Mouse (Mus musculus) natural killer cell, adult 2 months (primary cell): ENCODE results near the gene Proser3.
"Not testable (repeated sequence)": the region's sequence is repeated elsewhere in the genome, so short reads cannot be mapped to it uniquely, and the experiment has no call there.

Source experiments
- DNase-seq, 2 experiments: peaks; one replicate each; pipeline ENCODE4 v3.0.0; 2022; ENCODE audit warnings: low spot score in 2 of 2

Proser3 gene

DNA sequence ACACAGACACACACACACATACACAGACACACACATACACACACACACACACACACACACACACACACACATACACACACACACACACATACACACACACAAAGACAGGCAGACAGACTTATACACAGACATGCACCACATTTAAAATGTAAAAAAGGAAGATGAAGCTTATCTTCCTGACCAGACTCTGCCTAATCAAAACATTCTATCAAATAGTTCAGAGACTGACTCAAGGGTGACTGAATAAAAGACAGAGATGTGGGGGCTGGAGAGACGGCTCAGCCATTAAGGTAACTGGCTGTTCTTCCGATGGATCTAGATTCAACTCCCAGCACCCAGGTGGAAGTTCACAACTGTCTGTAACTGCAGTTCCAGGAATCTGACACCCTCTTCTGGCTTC lies 7.8 kb downstream of the Proser3 start:
- no peak for DNase-seq

DNA sequence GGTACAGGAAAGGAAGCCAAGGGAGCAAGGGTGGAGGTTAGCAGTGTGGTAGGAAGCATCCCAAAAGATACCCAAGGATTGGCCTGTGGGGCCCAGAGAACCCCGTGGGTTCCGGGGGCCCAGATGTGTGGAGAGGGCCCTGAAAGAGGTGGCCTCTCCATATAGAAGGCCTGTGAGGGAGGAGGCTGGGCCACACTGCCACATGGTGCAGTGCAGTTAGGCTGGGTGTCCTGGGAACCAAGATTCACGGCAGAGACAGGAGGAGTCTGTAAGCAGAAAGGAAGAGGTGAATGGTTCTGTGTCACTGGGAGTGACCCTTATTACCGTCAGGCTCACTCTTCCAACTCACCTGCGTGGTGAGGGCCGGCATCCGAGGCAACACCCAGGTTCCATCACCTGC lies 11.5 kb downstream of the Proser3 start:
- no peak for DNase-seq

DNA sequence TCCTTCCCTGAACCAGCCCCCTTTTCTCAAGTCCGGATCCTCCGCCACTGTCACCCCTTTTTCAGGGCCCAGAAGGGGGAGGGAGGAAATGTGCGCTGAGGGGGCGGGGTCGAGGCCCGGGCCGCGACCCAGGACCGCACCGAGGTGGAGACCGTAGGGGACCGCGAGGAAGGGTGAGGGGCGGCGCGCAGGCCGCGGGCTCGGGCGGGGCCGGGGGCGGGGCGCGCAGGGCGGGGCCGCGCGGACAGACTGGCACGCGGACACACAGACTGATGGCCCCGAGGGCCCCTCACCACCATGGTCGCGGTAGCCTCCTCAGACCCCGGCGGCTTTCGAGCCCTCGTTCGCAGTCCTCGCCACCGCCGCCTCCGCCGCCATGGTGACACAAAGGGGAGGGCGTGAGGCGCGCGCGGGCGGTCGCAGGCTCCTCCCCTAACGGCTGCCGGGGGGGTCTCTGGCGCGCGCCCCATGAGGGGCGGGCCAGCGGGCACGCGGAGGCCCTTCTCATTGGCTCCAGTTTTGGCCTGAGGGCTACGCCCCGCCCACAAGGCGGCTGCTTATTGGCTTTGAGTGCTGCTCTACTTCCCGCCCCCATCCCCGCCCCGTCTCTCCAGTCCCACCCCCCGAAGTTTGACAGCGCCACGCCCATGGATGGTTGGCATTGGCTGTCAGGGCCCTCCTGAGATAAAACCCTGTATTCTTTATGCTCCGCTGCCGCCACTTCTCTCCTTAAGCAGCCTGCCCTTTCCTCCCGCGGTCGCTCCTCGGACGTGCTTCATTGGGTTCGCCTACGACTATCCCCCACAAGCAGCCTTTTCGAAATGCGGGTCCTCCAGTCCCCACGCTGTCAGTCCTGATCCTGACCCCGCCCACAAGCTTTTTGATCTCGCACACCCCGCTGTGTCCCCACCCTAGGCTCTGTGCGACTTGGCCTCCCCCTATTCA lies 17.2 kb downstream of the Proser3 start, which contains the start of gene Arhgap33:
Gene Arhgap33 (minus strand): TSS at position 428 of the 945 bp plus-strand sequence.
- DNase-seq, result peak; percentile 92 to 95

DNA sequence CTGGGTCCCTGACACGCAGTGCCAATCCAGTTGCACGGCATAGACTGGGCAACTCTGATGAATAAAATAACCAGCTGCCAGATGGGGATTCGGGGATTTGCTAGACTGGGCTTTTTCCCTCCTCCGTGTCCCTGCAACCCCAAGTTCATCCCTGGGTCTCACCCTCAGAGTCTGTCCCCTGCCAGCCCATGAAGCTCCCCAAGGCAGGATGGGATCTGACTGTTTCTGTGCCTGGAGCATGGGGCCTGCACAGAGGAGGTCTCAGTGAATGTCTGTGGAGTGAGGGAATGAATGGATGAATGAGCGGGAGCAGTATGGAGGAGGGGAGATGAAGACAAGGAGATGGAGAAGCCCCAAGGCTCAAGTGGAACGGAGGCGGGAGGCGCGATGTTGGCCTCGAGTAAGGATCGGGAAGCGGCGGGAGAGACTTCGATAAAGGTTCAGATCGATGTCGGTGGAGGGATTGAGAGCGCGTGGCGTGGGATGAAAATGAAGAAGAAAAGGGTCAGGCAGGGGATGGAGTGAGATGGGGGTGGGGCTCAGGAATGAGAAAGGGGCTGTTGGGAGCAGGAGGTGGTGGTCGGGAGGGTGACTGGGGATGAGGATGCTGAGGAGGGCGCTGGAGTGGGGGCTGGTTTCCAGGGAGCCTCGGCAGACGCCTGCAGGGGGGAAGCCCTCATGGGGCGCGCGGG lies 18.0 kb downstream of the Proser3 start:
- DNase-seq, result no peak

DNA sequence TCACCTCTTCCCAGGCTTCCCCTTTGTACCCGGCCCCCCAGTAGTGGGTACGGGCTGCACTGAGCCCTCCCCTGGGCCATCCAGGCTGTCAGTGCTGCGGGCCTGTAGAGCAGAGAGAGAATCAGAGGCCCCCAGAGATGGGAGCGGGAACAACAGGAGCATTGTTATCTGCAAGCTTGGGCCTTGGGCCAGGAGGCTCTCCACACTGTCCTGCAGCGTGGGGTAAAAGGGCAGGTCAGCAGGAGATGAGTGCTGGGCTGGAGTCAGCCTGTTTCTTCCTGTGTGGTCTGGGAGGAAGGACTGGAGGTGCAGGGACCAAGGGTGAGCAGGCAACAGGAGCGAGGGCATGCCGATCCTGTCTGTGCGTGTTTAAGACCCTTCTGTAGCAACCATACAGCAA lies 19.2 kb downstream of the Proser3 start:
- no peak for DNase-seq

DNA sequence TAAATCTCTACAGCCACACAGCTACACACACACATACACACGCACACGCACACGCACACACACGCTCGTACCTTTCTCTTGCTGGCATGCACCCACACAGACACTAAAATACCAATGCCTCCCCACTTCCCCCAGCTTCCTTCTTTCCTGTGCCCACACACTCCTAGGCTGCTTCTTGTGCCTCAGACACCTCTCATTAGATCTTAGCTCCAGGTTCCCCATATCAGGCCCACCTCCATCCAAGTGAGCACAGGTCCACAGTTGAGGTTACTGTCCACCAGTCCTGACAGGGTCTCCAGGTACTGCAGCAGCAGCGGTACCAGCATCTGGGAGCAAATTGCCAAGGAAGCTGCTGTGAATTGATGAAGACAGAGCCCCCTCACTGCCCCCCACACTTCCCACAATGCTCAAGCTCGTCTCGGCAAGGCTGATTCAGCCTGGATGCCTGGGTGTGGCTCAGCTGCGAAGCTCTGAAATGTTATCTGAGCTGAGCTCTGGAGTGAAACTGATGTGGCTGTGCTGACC lies 20.7 kb downstream of the Proser3 start:
- DNase-seq, result no peak

DNA sequence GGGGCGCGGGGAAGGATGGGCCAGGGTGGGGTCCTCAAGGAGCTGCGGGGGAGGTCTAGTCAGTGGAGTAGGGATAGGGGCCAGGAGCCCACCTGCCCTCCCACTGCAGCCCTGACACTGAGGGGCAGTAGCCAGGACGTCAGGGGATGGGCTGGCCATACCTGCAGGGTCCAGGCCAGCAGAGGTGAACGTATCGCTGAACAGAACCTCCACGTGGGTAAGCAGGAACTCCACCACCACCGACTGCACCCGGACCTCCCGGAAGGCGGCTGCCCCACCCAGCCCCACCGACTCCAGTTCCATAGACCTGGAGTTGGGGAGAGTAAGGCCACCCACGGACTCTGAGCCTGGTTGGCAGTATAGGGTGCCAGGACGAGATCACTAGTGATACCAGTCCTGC lies 25.1 kb downstream of the Proser3 start:
- no peak for DNase-seq

DNA sequence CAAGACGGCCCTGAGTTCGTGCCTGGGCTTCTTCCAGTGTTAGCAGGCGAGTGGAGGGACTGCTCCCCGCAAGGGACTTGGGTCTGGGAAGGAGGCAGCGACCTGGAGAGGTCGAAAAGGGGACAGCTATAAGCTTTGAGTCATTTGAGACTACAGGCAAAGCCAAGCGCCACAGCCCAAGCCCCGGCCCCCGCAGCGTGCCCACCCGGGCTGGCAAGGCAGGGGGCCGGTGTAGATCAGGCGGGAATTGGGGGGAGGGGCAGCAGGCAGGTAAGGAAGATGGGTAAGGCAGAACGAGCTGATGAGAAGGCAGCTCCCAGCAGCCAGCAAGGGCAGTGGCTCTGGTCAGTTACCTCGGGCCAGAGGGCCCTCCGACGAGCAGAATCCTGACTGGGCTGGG lies 25.7 kb downstream of the Proser3 start:
- no peak for DNase-seq

DNA sequence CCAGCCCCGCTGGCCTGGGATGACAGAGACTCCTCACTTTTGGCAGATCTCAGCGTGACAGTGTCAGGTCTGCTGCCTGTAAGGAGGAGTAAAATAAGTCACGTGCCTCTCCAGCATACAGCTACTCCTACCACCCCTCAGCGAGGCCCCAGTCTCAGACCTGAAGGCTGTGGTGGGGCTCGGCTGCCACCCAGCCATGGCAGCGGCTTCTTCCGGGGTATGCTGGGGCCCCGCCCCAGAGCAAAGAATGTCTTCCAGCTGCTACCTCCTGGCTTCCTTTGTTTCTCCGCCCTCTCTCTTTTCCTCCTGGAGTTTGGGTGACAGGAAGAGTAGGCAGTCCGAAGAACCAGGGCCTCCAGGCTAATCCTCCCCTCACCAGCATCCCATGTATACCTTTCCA lies 26.1 kb downstream of the Proser3 start:
- DNase-seq, result no peak

DNA sequence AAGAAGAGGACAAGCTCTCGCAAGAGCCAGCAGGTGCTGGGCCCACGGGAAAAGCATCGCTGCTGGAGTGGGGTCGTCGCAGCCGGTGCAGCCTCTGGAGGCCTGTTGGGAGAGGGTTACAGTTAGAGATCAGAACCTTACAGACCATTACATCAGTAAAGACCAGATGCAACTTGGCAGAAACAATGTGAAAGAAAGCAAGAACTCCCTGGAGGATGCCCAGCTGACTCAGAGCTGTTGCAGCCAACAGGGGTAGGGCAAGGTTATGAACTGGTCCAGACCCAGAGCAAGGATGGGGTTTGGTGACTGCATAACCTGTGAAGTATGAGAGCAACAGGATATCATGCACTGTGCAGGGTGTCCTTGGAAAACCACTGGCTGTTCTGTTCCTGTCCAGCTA lies 27.6 kb downstream of the Proser3 start:
- DNase-seq, result no peak

DNA sequence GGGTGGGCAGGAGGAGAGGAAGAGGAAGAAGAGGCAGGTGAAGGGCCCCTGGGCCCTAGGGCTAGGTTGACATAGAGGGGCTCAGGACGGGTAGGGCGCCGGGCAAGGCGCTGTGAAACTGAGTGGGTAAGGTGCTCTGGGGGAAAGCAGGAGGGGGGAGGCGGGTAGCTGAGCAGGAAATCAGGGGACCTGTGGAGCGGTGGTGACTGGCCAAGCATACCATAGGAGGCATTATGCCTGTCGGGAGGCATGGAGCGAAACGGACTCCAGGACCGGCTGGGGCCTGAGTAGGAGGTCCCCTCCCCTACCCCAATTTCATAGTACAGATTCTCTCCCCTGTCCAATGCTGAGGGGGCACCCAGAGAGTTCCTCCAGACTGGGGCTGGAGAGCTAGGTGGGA lies 29.2 kb downstream of the Proser3 start:
- no peak for DNase-seq

DNA sequence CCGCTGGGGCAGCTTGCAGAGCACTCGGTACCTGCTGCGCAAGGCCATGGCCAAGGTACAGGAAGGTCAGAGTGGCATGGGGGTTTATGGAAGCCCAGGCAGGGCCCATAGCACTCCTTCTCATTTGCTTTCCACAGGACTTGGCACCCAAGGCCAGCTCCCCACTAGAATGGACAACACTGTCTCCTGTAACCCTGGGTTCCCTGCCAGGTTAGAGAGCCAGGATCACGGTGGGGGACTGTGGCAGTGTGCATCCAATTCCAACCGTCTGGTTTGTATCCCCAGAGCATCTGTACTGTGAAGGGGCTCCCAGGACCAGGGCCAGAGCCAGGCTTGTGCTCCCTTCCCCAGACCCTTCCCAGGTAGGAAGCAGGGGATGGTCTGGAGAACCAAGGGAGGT lies 31.2 kb downstream of the Proser3 start:
- DNase-seq, result no peak

DNA sequence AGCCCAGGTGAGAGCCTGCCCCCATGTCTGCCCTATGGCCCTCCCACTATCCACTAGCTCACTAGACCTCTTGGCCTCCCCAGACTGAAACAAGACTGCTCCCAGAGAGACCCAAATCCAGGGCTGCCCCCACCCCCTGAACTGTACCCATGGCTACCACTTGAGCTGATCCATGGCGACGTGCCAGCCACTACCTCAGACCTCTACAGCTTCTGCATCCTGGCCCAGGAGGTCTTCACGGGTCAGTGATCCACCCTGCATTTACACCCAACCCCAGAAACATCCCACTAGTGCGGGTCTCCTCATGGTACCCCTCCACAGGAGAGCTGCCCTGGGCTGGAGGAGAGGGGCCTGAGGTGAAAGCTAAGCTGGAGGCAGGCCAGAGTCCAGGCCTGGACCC lies 31.7 kb downstream of the Proser3 start:
- no peak for DNase-seq

DNA sequence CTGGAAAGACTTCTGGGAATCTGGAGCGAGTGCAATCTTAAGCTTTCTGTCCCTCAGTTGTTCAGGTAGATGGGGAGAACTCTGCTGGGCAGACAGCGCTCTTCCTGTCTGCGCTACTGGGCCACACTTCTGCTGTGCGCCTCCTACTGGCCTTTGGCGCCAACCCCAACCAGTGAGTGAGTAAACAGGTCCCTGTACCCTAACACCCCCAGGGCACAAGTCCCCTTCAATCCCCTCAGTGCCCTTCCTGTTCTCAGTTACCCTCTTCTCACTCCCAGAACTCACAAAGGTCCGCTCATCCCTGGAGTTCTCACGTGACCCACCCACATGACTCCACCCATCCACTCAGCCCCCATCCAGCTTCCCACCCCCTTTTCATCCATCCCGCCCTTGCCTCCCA lies 33.8 kb downstream of the Proser3 start:
- no peak for DNase-seq

DNA sequence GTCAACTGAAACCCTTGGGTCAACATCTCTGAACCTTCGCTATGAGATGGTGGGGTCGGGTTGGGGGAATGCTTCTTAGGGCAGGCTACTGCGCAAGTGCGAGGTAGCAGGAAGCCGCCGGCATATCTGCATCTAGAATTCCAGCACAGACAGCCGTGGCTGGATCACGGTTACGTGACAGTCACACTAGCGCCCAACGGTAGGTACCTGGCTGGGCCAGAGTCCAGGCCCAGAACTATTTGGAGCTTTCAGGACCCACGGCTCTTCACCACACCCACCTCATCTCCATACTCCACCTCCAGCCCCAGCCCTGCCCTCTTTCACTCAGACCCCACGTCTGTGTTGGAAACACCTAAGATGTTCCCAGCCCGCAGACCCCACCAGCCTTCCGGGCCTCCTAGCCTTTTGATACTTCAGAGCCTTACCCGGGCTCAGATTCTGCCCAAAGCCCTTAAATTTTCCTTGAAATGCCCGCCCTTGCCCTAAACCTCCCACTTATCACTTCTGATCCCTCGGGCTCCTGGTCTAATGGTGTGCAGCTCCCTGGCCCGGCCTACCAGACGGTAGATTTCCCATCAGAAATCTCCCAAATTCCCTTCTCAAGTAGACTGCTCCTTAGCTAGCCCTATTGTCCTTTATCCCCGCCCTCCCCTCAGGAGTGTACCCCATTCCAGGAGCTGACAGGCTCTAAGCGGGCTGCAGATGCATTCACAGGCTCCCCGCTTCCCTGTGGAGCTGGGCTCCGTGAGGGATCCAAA lies 36.9 kb downstream of the Proser3 start:
- no peak for DNase-seq

DNA sequence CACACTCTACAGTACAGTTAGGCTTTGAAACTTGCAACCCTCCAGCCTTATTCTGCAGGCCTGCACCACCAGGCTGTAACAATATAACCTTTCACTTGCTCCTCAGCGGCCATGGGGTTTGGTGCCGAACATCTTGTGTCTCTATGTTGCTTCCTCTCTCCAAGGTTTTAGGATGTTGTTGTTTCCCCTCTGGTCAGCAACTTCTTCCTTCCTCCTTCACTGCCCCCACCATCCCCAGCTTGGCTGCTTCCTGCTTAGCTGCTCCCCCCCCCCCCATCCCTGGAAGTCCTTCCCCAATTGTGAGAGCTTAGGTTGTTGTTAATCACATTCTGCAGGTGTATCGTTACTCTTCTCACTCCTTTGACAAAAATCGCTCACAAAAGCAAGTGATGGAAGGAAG lies 44.0 kb downstream of the Proser3 start:
- no peak for DNase-seq

DNA sequence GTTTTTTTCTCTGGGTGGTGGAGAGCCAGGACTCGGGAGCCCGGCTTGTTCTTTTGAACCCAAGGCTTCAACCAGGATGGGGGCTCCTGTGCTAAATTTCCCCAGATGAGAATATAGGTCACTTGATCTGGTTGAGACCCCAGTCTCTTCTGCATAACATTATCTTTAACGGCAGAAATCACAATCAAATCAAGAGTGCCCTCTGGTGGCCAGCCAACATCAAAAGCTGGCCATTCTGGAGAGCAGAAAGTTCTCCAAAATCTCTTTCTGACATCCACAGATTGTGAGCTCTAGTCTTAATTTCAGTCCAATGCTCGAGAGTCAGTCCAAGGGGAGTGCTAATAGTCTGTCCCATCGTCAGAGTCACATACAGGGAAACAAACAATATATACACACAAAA lies 50.9 kb downstream of the Proser3 start:
- DNase-seq, result not testable (repeated sequence)

DNA sequence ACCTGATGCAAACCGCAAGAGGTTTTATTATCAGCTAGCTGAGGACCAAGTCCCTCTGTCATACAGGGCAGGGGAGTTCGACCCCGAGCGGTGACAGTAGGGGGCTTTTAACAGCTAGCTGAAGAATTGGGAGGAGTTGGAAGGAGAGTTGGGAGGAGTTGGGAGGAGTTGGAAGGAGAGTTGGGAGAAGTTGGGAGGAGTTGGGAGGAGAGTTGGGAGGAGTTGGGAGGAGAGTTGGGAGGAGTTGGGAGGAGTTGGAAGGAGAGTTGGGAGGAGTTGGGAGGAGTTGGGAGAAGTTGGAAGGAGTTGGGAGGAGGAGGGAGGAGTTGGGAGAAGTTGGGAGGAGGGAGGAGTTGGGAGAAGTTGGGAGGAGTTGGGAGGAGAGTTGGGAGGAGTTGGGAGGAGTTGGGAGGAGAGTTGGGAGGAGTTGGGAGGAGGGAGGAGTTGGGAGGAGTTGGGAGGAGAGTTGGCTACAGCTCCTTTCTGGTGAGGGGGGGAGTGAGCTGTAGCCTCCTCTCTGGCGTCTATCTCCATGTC lies 56.5 kb downstream of the Proser3 start:
- not testable (repeated sequence) for DNase-seq

DNA sequence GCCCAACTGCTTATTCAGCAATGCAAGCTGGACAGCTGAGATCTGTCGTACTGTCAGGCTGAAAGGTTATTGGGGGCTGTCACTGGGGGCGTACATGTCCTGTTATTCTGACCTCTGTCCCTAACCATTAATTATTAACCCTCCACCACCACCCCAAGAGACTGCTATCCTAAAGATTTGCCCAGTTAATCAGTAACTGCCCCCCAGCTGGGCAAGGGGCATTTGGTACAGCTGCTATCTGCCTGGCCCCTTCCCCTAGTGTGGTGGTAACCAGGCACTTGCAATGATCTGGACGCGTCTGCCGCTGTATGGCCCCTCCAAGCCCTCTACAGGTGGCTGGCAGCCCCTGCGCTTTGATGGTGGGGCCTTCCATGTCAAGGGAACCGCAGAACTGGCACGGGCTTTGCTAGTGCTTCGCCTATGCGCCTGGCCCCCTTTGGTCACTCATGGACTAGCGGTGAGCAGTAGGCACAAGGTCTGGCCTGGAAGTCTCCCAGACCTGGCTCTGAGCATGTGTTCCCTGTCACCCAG lies 58.6 kb downstream of the Proser3 start, which contains the start of gene Prodh2:
Gene Prodh2 (plus strand): TSS at position 222 of the 531 bp plus-strand sequence.
- DNase-seq, result no peak

DNA sequence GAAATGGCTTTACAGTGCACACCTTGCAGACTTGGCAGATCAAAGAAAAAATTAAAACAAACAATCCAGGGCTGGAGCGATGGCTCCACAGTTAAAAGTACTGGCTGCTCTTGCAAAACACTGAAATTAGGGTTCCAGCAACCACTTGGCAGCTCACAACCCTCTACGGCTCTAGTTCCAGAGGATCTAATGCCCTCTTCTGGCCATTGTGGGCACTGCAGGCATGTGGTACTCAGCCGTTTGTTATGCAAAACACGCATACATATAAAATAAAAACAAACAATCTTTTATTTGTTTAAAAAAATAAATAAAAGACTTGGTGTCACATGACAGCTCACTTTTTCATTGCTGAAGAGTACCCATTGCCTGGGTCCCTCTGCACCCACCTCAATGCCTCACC lies 59.3 kb downstream of the Proser3 start:
- DNase-seq, result peak; percentile 53 to 76

DNA sequence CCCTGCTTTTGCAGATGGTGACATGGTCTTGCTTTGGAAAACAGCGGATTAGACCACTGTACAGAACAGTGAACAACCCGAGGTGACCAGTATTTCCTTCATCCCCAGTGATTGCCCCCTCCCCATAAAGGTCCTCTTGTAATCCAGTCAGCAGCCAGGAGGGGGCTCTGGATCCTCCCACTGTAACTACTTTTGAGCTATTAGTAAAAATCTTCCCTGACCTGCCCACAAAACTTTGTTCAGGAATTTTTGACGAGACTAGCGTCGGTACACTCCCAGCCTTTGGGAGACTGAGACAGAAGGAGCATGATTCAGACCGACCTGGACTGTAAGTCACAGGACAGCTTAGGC lies 61.2 kb downstream of the Proser3 start:
- no peak for DNase-seq
